Mouse (Mus musculus): Measurements from ENCODE around the gene Cipc.

The Cipc gene

GRCm38 (mm10) chr12:86994166-86994565, 47.3 kb downstream of the Cipc start:
- DNase-seq = no peak

GRCm38 (mm10) chr12:86994776-86995175, 47.9 kb downstream of the Cipc start:
- DNase-seq = no peak

DNA sequence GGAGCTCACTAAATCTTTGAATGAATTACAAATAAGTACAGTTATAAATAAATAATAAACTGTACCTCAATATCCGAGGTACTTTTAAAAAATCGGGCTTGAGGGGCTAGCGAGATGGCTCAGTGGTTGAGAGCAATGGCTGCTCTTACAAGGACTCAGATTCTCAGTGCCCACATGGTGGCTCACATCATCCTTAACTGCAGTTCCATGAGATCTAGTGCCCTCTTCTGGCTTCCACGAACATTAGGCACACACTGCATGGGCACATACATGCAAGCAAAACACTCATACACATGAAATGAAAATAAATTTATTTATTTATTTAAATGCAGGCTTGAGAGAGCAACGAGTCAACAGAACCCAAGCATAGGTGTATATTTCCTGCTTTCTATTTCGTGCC, 49.1 kb downstream of the Cipc start:
- no peak for DNase-seq

GRCm38 (mm10) chr12:86998699-86999098, 51.9 kb downstream of the Cipc start:
- no peak for DNase-seq

- DNase-seq = no peak
Observed at GRCm38 (mm10) chr12:86999283-86999820, 52.5 kb downstream of the Cipc start.

DNA sequence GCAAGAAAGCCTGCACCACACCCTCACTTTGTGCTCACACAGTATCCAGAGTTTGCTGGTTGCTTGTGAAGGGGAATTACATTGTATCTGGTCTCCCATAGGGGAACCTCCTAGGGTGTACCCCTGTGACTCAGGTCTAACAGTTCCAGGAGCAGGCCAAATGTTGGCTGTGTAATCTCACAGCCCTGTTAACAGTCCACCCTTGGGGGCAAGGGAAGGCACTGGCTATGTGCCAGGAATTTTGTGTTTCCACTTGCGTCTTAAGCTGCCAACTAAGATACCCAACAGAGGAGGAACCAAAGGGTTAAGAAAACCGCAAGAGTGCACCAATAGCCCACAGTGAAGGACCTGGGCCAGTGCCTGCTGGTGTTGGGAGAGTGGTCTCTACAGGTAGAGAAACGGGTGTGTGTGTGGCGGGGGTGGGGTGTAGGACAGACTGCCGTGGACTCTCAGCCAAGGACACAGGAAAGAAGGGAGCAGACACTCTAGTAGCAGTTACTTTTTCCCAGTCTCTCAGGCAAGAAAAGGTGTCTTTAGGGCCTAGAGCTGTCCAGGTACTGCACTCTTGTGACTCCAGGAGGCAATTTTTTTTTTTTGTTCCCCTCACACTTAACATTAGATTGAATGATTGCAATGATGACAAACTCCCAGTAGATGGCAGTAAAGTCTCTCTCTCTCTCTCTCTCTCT, 53.5 kb downstream of the Cipc start:
- DNase-seq = no peak

GRCm38 (mm10) chr12:87000840-87001176, 54.0 kb downstream of the Cipc start:
- DNase-seq = no peak

- DNase-seq = no peak
Observed at GRCm38 (mm10) chr12:87002209-87002608, 55.4 kb downstream of the Cipc start.

DNA sequence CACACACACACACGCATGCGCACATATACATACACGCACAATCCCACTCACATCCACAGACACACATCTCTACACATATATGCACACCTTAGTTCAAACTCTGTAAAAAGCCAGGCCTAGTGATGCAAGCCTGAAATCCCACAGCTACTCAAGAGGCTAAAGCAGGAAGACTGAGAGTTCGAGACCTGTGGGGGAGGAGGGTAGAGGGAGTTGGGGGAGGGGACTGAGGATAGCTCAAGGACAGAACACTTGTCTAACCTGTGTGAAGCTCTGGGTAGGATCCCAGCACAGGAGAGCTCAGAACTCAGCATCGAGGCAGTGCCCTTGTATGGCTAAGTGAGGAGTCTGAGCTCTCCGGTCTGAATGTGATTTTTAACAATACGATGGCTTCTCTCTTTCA, 56.0 kb downstream of the Cipc start:
- DNase-seq = no peak

GRCm38 (mm10) chr12:87003606-87004005, 56.8 kb downstream of the Cipc start:
- no peak for DNase-seq

DNA sequence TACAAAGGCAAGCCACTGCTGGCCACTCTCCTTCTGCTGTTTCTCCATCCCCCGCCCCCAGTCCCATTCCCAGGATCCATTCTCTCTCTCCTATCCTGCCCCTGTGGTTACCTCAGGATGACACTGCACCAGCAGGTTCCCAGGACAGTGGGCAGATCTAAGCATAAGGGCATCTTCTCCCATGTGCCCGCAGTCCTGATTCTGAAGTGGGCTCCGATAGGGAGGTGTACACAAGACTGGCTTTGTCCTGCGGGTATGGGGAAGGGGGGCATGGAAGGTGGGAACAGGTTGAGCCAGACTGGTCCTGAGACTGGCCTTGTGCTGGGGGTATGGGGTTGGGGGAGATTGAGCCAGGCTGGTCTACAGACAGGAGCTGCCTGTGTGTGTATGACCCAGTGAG, 57.8 kb downstream of the Cipc start:
- DNase-seq = no peak
